ENCODE assay signal across 12 mouse cellular contexts in the genomic region with DNA sequence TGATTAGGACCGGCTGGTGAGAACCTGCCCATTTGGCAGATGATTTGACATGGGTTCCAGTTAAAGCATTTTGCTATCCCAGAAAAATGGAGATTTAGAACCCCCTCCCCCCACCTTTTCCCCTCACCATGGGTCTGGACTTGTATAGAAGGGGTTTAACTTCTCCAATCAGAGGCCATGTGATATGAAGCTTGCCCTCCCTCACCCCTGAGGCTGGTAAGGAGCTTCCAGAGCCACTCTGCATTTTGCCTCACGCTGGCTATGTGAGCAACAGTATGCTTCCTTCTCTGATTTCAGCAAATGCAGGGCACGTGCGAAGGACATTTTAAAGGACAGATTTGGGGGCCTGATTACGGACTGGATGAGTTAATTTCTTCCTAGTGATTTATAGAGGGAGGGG. TPM values are rescaled to one million over a fixed set of nuclear protein-coding genes. Genes with fewer than 3 reads are reported as not detected.
DNase-seq lines count a peak whose midpoint lies in the region; ATAC-seq and TF ChIP-seq lines count a peak whose summit lies in the region.
"Had no signal": no experiment of that assay in that cellular context is flagged by ENCODE, and none has a peak within 500 bp of the region (broad histone marks: within the 10 kb centered on the region; RNA-seq: fewer than 3 reads in every experiment).

No protein-coding gene starts in this region.

- H3K36me3 ChIP-seq in heart, embryonic 12.5 days = no peaks in the 10 kb centered on the region
- H3K36me3 ChIP-seq in lung, postnatal 0 days (ENCODE audit: insufficient read depth, low read length) = no peaks in the 10 kb centered on the region
- H3K36me3 ChIP-seq in hindbrain, embryonic 14.5 days (replicated peaks; ENCODE audit: control insufficient read depth, insufficient read depth) = no peaks in the 10 kb centered on the region
- H3K36me3 ChIP-seq: intestine, embryonic 15.5 days had no signal

- H3K9me3 ChIP-seq in heart, embryonic 12.5 days (replicated peaks) = no peaks in the 10 kb centered on the region
- no peaks in the 10 kb centered on the region for H3K9me3 ChIP-seq in lung, postnatal 0 days (ENCODE audit: low read length)
- H3K9me3 ChIP-seq in hindbrain, embryonic 14.5 days (ENCODE audit: control insufficient read depth, low read length) = no peaks in the 10 kb centered on the region
- H3K9me3 ChIP-seq: intestine, embryonic 15.5 days had no signal

- no peak for TF ChIP-seq EP300 in lung, postnatal 0 days (IDR thresholded peaks at IDR 0.05)

- H3K27me3 ChIP-seq in heart, embryonic 12.5 days (replicated peaks) = no peaks in the 10 kb centered on the region
- H3K27me3 ChIP-seq in lung, postnatal 0 days (replicated peaks; ENCODE audit: insufficient read depth, low read length) = no peaks in the 10 kb centered on the region
- no peaks in the 10 kb centered on the region for H3K27me3 ChIP-seq in hindbrain, embryonic 14.5 days (ENCODE audit: control insufficient read depth, insufficient read depth, low read length)
- H3K27me3 ChIP-seq: CH12.LX; intestine, embryonic 15.5 days had no signal

- 33% methylated on average over 5 of the region's 5 CpGs for WGBS in heart, embryonic 12.5 days
- 36% methylated on average over 5 of the region's 5 CpGs for WGBS in lung, postnatal 0 days
- 78% methylated on average over 5 of the region's 5 CpGs for WGBS in hindbrain, embryonic 14.5 days
- WGBS in olfactory bulb, adult 2 months = 39% methylated on average over 5 of the region's 5 CpGs

- no peak for DNase-seq in heart, postnatal 4 days
- no peak for DNase-seq in lung, postnatal 0 days (ENCODE audit: low spot score)
- no peak for DNase-seq in lung, adult 18-20 months
- no peak for DNase-seq in hindbrain, embryonic 14.5 days (ENCODE audit: low spot score)
- no peak for DNase-seq in right cerebral cortex, adult 18-20 months
- no peak for DNase-seq in ovary, postnatal 14 days (ENCODE audit: low spot score)
- DNase-seq: thymus, adult 18-20 months had no signal

- peaks cover 60% of the 10 kb centered on the region for H3K4me1 ChIP-seq in heart, embryonic 12.5 days (replicated peaks)
- peaks cover 17% of the 10 kb centered on the region; the same call in 1 of the 2 replicates for H3K4me1 ChIP-seq in lung, postnatal 0 days (ENCODE audit: insufficient read depth, low read depth, low read length)
- H3K4me1 ChIP-seq in hindbrain, embryonic 14.5 days (replicated peaks; ENCODE audit: control insufficient read depth, insufficient read depth, low read length) = peaks cover 5% of the 10 kb centered on the region; the same call in 1 of the 2 replicates
- H3K4me1 ChIP-seq in olfactory bulb, adult 2 months (ENCODE audit: control insufficient read depth, insufficient read depth, low read length) = peaks cover 33% of the 10 kb centered on the region

- no peak overlapping the region; the same call in 1 of the 2 replicates for H3K9ac ChIP-seq in heart, embryonic 12.5 days
- H3K9ac ChIP-seq in lung, postnatal 0 days (replicated peaks; ENCODE audit: low read depth) = no peak overlapping the region
- no peak overlapping the region for H3K9ac ChIP-seq in hindbrain, embryonic 14.5 days
- H3K9ac ChIP-seq: intestine, embryonic 15.5 days had no signal

- H3K4me2 ChIP-seq in heart, embryonic 12.5 days = peak overlapping the region; percentile 53
- peak overlapping the region; percentile 41; the same call in 1 of the 2 replicates for H3K4me2 ChIP-seq in lung, postnatal 0 days (replicated peaks; ENCODE audit: low read depth, low read length)
- peak overlapping the region; percentile 15; the same call in 1 of the 2 replicates for H3K4me2 ChIP-seq in hindbrain, embryonic 14.5 days (replicated peaks)
- H3K4me2 ChIP-seq: intestine, embryonic 15.5 days had no signal

- no peak for TF ChIP-seq POLR2A in olfactory bulb, adult 2 months (IDR thresholded peaks at IDR 0.05; ENCODE audit: insufficient read depth, low read depth, low read length)

- peak; percentile 26; the same call in 1 of the 2 replicates for ATAC-seq in heart, embryonic 12.5 days (ENCODE audit: insufficient number of reproducible peaks, low FRiP score)
- ATAC-seq in lung, postnatal 0 days = peak; percentile 11; the same call in 1 of the 2 replicates
- peak; percentile 34; the same call in 1 of the 2 replicates for ATAC-seq in hindbrain, embryonic 14.5 days (ENCODE audit: low FRiP score)

- TF ChIP-seq CTCF in lung, postnatal 0 days (IDR thresholded peaks at IDR 0.05) = no peak
- no peak for TF ChIP-seq CTCF in olfactory bulb, adult 2 months (IDR thresholded peaks at IDR 0.05; ENCODE audit: insufficient read depth, low read depth, low read length)

- H3K4me3 ChIP-seq in heart, embryonic 12.5 days = no peak overlapping the region
- no peak overlapping the region for H3K4me3 ChIP-seq in lung, postnatal 0 days (ENCODE audit: low read depth, low read length)
- no peak overlapping the region for H3K4me3 ChIP-seq in hindbrain, embryonic 14.5 days (replicated peaks; ENCODE audit: low read length)
- H3K4me3 ChIP-seq in olfactory bulb, adult 2 months (ENCODE audit: insufficient read depth, low read depth, low read length) = peak overlapping the region; percentile 14; the same call in 1 of the 2 replicates
- H3K4me3 ChIP-seq: intestine, embryonic 15.5 days had no signal

- peak overlapping the region; percentile 95 for H3K27ac ChIP-seq in heart, embryonic 12.5 days (ENCODE audit: poor library complexity, severe bottlenecking)
- peak overlapping the region; percentile 71 for H3K27ac ChIP-seq in lung, postnatal 0 days (ENCODE audit: low read length)
- no peak overlapping the region for H3K27ac ChIP-seq in hindbrain, embryonic 14.5 days
- H3K27ac ChIP-seq in olfactory bulb, adult 2 months (ENCODE audit: insufficient read depth, low read depth, low read length) = peak overlapping the region; percentile 41
- H3K27ac ChIP-seq: intestine, embryonic 15.5 days had no signal

RNA-seq across cellular contexts. Expression of gene Slc4a4, which starts 43.5 kb away (rescaled TPM):
- 5.6 TPM in 2 replicates for polyA plus RNA-seq in heart, embryonic 12.5 days (2016; fragmentation: Nextera tagmentation; extraction: Ambion mirVana)
- total RNA-seq in heart, postnatal 4 days (2021) = 10 to 100 TPM; 39.4 to 40.4 TPM
- 2.9 and 4.0 TPM in 2 replicates for polyA plus RNA-seq in lung, postnatal 0 days (2015; fragmentation: Nextera tagmentation; extraction: Ambion mirVana)
- polyA plus RNA-seq in hindbrain, embryonic 14.5 days (2014; fragmentation: Nextera tagmentation; extraction: Ambion mirVana) = 12.1 and 15.0 TPM in 2 replicates
- polyA plus RNA-seq in olfactory bulb, adult 2 months (2012; ENCODE audit: insufficient read depth, insufficient read length, low replicate concordance, missing spikeins) = 154 and 905 TPM in 2 replicates
- total RNA-seq: CH12.LX; megakaryocyte, adult 5-6 weeks had no signal
